Mouse (Mus musculus) cerebellum, adult 2 months (tissue): Measurements from ENCODE around the gene Gm40193. TPM values are rescaled to one million over a fixed set of nuclear protein-coding genes. Genes with fewer than 3 reads are reported as not detected.
A peak's percentile ranks its signal among the peaks of the same experiment; 100 is the strongest.

ENCODE experiments used
- DNase-seq, 2 experiments: peaks; one replicate each; pipeline ENCODE4 v3.0.0; 2021
- H3K27ac ChIP-seq: fragments of 200-500 bp; 2 replicates; pipeline ENCODE4 v1.5.1; 2012; ENCODE audit warnings: low read length, control low read depth, inconsistent platforms; ENCODE audit not compliant: insufficient read depth
- H3K27me3 ChIP-seq: fragments of 200-500 bp; 2 replicates; pipeline ENCODE4 v1.6.1; 2012; ENCODE audit warnings: inconsistent platforms, mild to moderate bottlenecking, low read length, moderate library complexity; ENCODE audit not compliant: control insufficient read depth, insufficient read depth
- H3K4me1 ChIP-seq: fragments of 200-500 bp; 2 replicates; pipeline ENCODE4 v1.6.1; 2011; ENCODE audit warnings: low read length; ENCODE audit not compliant: control insufficient read depth, insufficient read depth
- H3K4me3 ChIP-seq: fragments of 200-500 bp; replicated peaks from 2 replicates; pipeline ENCODE3; 2011; ENCODE audit warnings: mild to moderate bottlenecking, low read depth, low read length, control low read depth; ENCODE audit not compliant: insufficient read depth
- CTCF ChIP-seq: fragments of 200-500 bp; IDR thresholded peaks from 2 replicates; pipeline ENCODE4 v1.5.1; 2011; ENCODE audit warnings: low read depth, mild to moderate bottlenecking, control low read depth, low read length, moderate library complexity, borderline replicate concordance; ENCODE audit not compliant: insufficient read depth
- POLR2A ChIP-seq: fragments of 200-500 bp; IDR thresholded peaks from 2 replicates; pipeline ENCODE4 v1.6.1; 2011; ENCODE audit warnings: low read length, control low read depth, borderline replicate concordance; ENCODE audit not compliant: insufficient read depth
- WGBS: fragments of 180-500 bp; shearing (Covaris S2); methylation state at CpG from one replicate; pipeline ENCODE4 v1.1.7; 2018; 5-methylcytosine and 5-hydroxymethylcytosine counted together
- polyA plus RNA-seq: library from polyadenylated mRNA; depleted of rRNA; stranded (reverse); fragments of >200 nt; gene quantifications from 2 replicates; pipeline ENCODE4 v1.2.3, GENCODE M21; 2012

Gm40193 gene
- polyA plus RNA-seq, 1 experiment = not detected

GRCm38 (mm10) chr11:70511242-70511641 is 21.5 kb downstream of the Gm40193 start:
- no peak for TF ChIP-seq CTCF
- no peak for TF ChIP-seq POLR2A
- WGBS = 81% methylated on average over 2 of the region's 2 CpGs
- Histone ChIP-seq H3K4me1 (no peaks in the 10 kb centered on the region), H3K4me3 (no peak overlapping the region), H3K27ac (no peak overlapping the region), H3K27me3 (no peaks in the 10 kb centered on the region)
- no peak for DNase-seq

- peak; percentile 49 to 58 for DNase-seq
- no peak overlapping the region for H3K27ac ChIP-seq
- 11% methylated on average over 19 of the region's 19 CpGs for WGBS
- no peaks in the 10 kb centered on the region for H3K4me1 ChIP-seq
- TF ChIP-seq CTCF (peak; percentile 87), POLR2A (no peak)
- no peaks in the 10 kb centered on the region for H3K27me3 ChIP-seq
- no peak overlapping the region for H3K4me3 ChIP-seq
These were observed 22.8 kb downstream of the Gm40193 start for GRCm38 (mm10) chr11:70509753-70510564.

GRCm38 (mm10) chr11:70506962-70507515 is 25.7 kb downstream of the Gm40193 start:
- no peak overlapping the region for H3K27ac ChIP-seq
- DNase-seq = no peak
- H3K4me1 ChIP-seq = no peaks in the 10 kb centered on the region
- 73% methylated on average over 7 of the region's 7 CpGs for WGBS
- TF ChIP-seq CTCF = no peak
- TF ChIP-seq POLR2A = no peak
- H3K27me3 ChIP-seq = no peaks in the 10 kb centered on the region
- H3K4me3 ChIP-seq = no peak overlapping the region

GRCm38 (mm10) chr11:70506385-70506784 is 26.4 kb downstream of the Gm40193 start:
- no peak overlapping the region for H3K4me3 ChIP-seq
- H3K4me1 ChIP-seq = no peaks in the 10 kb centered on the region
- DNase-seq = no peak
- TF ChIP-seq CTCF (peak; percentile 44; the same call in 1 of the 2 replicates), POLR2A (no peak)
- H3K27me3 ChIP-seq = no peaks in the 10 kb centered on the region
- H3K27ac ChIP-seq = no peak overlapping the region
- 23% methylated on average over 4 of the region's 4 CpGs for WGBS

DNA sequence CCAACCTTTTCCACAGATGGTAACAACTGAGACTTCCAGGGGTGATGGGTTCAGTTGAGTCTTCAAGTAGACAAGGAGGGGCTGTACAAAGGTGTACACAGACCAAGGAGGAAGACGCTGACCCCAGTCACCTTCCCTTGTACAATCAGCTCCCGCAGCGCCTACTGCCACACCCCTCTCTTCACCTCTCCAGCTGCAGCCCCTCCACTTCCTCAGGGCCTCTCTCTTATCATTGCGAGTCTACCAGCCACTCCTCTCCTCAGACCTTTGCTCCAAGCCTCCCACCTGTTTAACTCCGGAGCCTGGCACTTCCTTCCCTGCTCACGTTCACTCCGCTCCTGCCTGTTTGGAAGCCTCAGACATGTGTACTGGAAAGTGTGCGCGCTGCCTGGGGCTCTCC is 27.8 kb downstream of the Gm40193 start, which contains the start of gene Tm4sf5:
Gene Tm4sf5 (plus strand): TSS at position 275 of the 400 bp plus-strand sequence.
- whole genome bisulfite sequencing = 77% methylated on average over 9 of the region's 9 CpGs
- DNase-seq = no peak

GRCm38 (mm10) chr11:70502018-70502417 is 30.7 kb downstream of the Gm40193 start:
- H3K27me3 ChIP-seq = no peaks in the 10 kb centered on the region
- WGBS = 71% methylated on average over 3 of the region's 3 CpGs
- TF ChIP-seq POLR2A = no peak
- no peak for TF ChIP-seq CTCF
- no peak overlapping the region for H3K27ac ChIP-seq
- H3K4me1 ChIP-seq = no peaks in the 10 kb centered on the region
- no peak overlapping the region for H3K4me3 ChIP-seq
- no peak for DNase-seq

More for the DNA sequence above, 27.8 kb downstream of the Gm40193 start, which contains the start of gene Tm4sf5:
- H3K27me3 ChIP-seq = no peaks in the 10 kb centered on the region
- no peaks in the 10 kb centered on the region for H3K4me1 ChIP-seq
- TF ChIP-seq CTCF (no peak), POLR2A (no peak)
- H3K27ac ChIP-seq = no peak within 1 kb of the TSS
- H3K4me3 ChIP-seq = no peak within 1 kb of the TSS

- Histone ChIP-seq H3K4me1 (no peaks in the 10 kb centered on the region), H3K27me3 (no peaks in the 10 kb centered on the region), H3K4me3 (no peak overlapping the region), H3K27ac (no peak overlapping the region)
- WGBS = 95% methylated on average over 1 of the region's 1 CpGs
- no peak for DNase-seq
- TF ChIP-seq POLR2A (no peak), CTCF (no peak)
These were observed 32.3 kb downstream of the Gm40193 start for GRCm38 (mm10) chr11:70500476-70500812.

DNA sequence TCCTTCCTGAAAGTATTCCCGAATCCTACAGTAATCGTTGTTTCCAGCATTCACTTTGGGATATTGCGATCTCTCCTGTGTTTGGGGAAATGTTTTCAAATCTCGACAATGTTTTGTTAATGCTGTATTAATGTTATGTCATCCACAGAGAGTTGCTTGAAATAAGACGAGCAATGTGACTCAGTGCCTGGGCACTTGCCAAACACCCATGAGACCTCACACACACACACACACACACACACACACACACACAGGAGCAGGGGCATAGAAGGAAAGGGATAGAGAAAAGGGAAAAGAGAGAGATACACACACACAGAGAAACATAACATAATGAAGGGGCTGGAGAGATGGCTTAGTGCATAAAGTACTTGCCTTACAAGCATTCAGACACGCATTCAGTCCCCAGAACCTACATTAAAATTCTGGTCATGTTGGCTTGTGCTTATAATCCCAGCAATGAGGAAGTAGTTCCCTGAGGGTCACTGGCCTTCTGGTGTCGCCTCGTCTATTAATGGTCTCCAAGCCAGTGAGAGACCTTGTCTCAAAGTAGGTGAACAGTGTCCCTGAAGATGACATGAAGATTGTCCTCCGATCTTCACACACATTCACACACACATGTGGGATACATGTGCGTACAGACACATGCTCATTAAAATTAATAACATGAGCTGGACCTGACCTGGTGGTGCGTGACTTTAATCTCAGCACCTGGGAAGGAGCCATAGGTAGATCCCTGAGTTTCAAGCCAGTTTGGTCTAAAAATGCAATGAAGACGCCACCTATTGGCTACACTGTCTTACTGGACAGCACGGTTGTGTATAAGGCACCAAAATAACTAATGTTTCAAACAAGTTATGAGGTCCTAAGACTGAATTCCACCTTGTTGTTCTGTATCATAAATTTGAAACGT is 32.9 kb downstream of the Gm40193 start:
- H3K4me1 ChIP-seq = no peaks in the 10 kb centered on the region
- no peak for DNase-seq
- no peaks in the 10 kb centered on the region for H3K27me3 ChIP-seq
- WGBS = 64% methylated on average over 14 of the region's 14 CpGs
- no peak for TF ChIP-seq POLR2A
- no peak for TF ChIP-seq CTCF
- no peak overlapping the region for H3K27ac ChIP-seq
- no peak overlapping the region for H3K4me3 ChIP-seq
